Mouse (Mus musculus): ENCODE measurements at regions not wholly inside any gene's neighbourhood (a gene's known extent, or its start where the extent isn't known, plus 50 kb on each side); places are given as distances from the start of the nearest gene placed in this dataset.

DNA sequence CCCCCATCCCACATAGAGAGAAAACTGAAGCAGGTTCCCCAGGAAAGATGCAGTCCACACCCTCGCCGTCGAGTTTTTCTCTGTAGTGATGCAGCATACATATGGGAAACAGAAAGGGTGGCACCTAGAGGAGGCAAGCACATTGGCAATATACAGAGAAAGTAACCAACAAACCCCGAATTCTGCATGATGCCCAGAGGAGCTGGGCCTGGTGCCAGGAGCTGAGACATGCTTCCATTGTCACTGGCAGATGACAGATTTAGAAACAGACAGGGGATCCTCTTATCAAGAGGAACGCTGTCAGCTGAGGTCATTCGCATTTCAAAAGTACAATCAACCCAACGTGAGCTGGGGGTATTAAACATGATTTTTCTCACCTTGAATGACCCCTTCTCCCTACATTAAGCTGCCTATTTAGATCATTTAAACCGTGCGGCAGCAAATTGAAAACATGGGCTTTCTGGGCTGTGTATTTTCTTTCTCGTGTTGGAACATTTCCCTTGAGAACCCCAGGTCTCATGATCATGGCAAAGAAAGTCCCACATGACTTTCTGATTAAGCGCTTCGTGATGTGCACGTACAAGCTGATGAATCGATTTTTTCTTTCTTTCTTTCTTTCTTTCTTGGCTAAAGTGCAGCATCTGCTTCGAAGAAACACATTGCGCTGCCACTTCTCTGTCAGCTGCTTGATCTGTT lies 118.4 kb upstream of the Rnaseh2b start:
- Histone ChIP-seq H3K36me3 (ENCODE audit: insufficient read depth, low read length) (no peaks in the 10 kb centered on the region), H3K4me3 (ENCODE audit: low read depth, low read length) (no peak overlapping the region), H3K27me3 (ENCODE audit: insufficient read depth, low read length) (no peaks in the 10 kb centered on the region), H3K4me2 (ENCODE audit: low read depth, low read length, poor library complexity, severe bottlenecking) (no peak overlapping the region), H3K9me3 (ENCODE audit: low read length) (no peaks in the 10 kb centered on the region), H3K27ac (ENCODE audit: low read depth, low read length) (no peak overlapping the region), H3K4me1 (ENCODE audit: insufficient read depth, low read length) (no peaks in the 10 kb centered on the region), H3K9ac (replicated peaks; ENCODE audit: low read length, poor library complexity, severe bottlenecking) (no peak overlapping the region)
- peak; percentile 55 for TF ChIP-seq CTCF (IDR thresholded peaks at IDR 0.05)
- 32% methylated on average over 16 of the region's 16 CpGs for WGBS
- DNase-seq (ENCODE audit: low spot score) (peak; percentile 75), ATAC-seq (ENCODE audit: low FRiP score) (no peak)

DNA sequence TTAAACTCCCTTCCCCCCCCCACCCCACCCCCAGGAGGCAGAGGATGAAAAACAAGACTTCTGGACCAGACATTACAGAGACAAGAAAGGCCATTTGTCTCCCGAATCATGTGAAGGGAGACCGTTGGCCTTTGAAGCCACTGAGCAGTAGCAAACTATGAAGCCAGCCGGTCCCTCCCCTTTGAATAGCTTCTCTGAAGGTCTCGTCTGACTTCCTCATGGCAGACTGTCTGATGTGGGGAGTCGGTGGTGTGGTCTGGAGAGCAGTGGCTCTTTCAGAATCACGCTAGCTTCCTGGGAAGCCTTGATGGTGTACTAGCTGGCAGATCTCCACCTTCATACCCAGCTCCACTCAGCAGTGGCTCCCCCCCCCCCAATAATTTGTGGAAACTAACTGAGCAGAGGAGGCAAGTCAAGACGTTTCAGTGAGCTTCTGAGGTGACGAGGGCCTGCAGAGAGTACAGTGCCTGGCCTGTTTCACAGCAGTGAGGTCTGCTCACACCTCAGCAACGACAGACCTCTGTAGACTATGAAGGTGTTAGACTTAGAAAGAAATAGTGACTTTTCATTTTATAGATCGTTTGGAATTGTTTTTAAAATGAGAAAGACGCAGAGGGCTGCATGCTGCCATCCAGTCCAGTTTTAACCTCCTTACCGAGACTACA lies 116.9 kb upstream of the Rnaseh2b start:
- H3K9ac ChIP-seq (replicated peaks; ENCODE audit: low read length, poor library complexity, severe bottlenecking), result no peak overlapping the region
- H3K36me3 ChIP-seq (ENCODE audit: insufficient read depth, low read length), result no peaks in the 10 kb centered on the region
- no peak overlapping the region for H3K4me2 ChIP-seq (ENCODE audit: low read depth, low read length, poor library complexity, severe bottlenecking)
- WGBS, result 66% methylated on average over 12 of the region's 12 CpGs
- H3K9me3 ChIP-seq (ENCODE audit: low read length), result no peaks in the 10 kb centered on the region
- no peak for DNase-seq (ENCODE audit: low spot score)
- no peak overlapping the region for H3K4me3 ChIP-seq (ENCODE audit: low read depth, low read length)
- no peaks in the 10 kb centered on the region for H3K27me3 ChIP-seq (ENCODE audit: insufficient read depth, low read length)
- TF ChIP-seq CTCF (IDR thresholded peaks at IDR 0.05), result no peak
- H3K4me1 ChIP-seq (ENCODE audit: insufficient read depth, low read length), result no peaks in the 10 kb centered on the region
- H3K27ac ChIP-seq (ENCODE audit: low read depth, low read length), result no peak overlapping the region
- no peak for ATAC-seq (ENCODE audit: low FRiP score)

DNA sequence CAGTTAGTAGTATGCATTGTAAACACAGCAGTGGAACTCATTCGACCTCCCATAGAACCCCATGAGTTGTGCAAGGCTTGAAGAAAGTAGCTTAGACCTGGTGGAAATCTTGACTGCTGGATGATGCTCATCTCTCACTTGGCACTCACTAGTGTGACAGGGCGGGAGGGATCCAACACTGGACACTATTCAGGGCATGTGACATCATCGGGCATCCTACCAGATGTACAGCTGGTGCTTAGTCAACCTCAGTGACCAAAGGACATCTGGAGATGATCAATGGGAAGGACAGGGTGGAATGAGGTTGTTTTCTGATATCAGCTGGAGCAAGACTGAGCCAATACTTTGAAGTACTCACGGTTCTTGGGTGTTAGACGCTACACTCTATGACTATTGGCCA lies 114.9 kb upstream of the Rnaseh2b start:
- Histone ChIP-seq H3K4me3 (ENCODE audit: low read depth, low read length) (no peak overlapping the region), H3K9ac (replicated peaks; ENCODE audit: low read length, poor library complexity, severe bottlenecking) (no peak overlapping the region), H3K27me3 (ENCODE audit: insufficient read depth, low read length) (no peaks in the 10 kb centered on the region), H3K4me1 (ENCODE audit: insufficient read depth, low read length) (no peaks in the 10 kb centered on the region), H3K36me3 (ENCODE audit: insufficient read depth, low read length) (no peaks in the 10 kb centered on the region), H3K9me3 (ENCODE audit: low read length) (no peaks in the 10 kb centered on the region), H3K4me2 (ENCODE audit: low read depth, low read length, poor library complexity, severe bottlenecking) (no peak overlapping the region), H3K27ac (ENCODE audit: low read depth, low read length) (no peak overlapping the region)
- no peak for DNase-seq (ENCODE audit: low spot score)
- ATAC-seq (ENCODE audit: low FRiP score), result no peak
- 94% methylated on average over 5 of the region's 5 CpGs for WGBS
- TF ChIP-seq CTCF (IDR thresholded peaks at IDR 0.05), result no peak

DNA sequence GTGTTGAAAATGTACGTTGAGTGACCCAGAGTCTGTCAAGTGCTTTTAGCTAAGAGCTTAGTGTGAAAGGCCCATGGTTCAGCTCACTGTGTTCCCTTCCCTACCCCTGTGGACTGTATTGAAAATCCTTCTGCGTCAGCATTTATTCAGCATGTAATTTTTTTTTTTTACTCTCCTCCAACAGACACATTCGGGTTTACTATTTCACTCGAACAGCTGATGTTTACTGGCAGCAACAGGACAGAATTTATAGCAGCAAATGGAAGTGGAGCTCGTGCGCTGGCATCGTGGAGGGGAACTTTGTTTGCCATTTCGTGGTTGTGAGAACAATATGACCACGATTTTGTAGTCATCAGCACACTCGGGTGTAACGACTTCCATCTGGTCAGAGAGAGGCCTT lies 105.0 kb upstream of the Rnaseh2b start:
- DNase-seq (ENCODE audit: low spot score), result no peak
- H3K9me3 ChIP-seq (ENCODE audit: low read length), result no peaks in the 10 kb centered on the region
- H3K4me2 ChIP-seq (ENCODE audit: low read depth, low read length, poor library complexity, severe bottlenecking), result no peak overlapping the region
- no peak overlapping the region for H3K9ac ChIP-seq (replicated peaks; ENCODE audit: low read length, poor library complexity, severe bottlenecking)
- H3K36me3 ChIP-seq (ENCODE audit: insufficient read depth, low read length), result no peaks in the 10 kb centered on the region
- no peaks in the 10 kb centered on the region for H3K27me3 ChIP-seq (ENCODE audit: insufficient read depth, low read length)
- H3K4me3 ChIP-seq (ENCODE audit: low read depth, low read length), result no peak overlapping the region
- H3K27ac ChIP-seq (ENCODE audit: low read depth, low read length), result no peak overlapping the region
- WGBS, result 82% methylated on average over 11 of the region's 11 CpGs
- TF ChIP-seq CTCF (IDR thresholded peaks at IDR 0.05), result no peak
- no peaks in the 10 kb centered on the region for H3K4me1 ChIP-seq (ENCODE audit: insufficient read depth, low read length)
- ATAC-seq (ENCODE audit: low FRiP score), result no peak

GRCm38 (mm10) chr14:62188147-62188885 lies 104.1 kb upstream of the Rnaseh2b start:
- no peak for ATAC-seq (ENCODE audit: low FRiP score)
- no peak overlapping the region for H3K9ac ChIP-seq (replicated peaks; ENCODE audit: low read length, poor library complexity, severe bottlenecking)
- TF ChIP-seq CTCF (IDR thresholded peaks at IDR 0.05), result no peak
- no peak overlapping the region for H3K4me3 ChIP-seq (ENCODE audit: low read depth, low read length)
- no peak overlapping the region for H3K27ac ChIP-seq (ENCODE audit: low read depth, low read length)
- 66% methylated on average over 7 of the region's 7 CpGs for WGBS
- H3K4me1 ChIP-seq (ENCODE audit: insufficient read depth, low read length), result no peaks in the 10 kb centered on the region
- H3K36me3 ChIP-seq (ENCODE audit: insufficient read depth, low read length), result no peaks in the 10 kb centered on the region
- no peak overlapping the region for H3K4me2 ChIP-seq (ENCODE audit: low read depth, low read length, poor library complexity, severe bottlenecking)
- no peak for DNase-seq (ENCODE audit: low spot score)
- no peaks in the 10 kb centered on the region for H3K9me3 ChIP-seq (ENCODE audit: low read length)
- H3K27me3 ChIP-seq (ENCODE audit: insufficient read depth, low read length), result no peaks in the 10 kb centered on the region

DNA sequence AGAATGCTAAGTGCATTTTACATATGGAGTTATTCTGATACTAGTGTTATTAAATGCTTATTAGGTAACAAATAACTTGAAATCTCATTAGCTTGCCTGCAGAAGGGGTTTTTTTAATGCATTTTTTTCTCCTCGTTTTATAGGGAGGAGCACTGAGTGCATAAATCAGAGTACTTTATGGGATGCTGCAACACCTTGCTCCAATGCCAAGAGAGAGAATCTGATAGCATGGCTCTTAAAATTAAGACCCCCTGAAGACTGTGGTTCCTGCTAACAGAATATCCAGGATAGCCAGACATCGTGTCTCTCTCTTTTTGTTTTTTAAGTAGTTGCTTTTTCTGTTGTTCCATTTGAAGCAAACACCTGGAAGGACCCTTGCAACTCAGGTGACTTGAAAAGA lies 100.8 kb upstream of the Rnaseh2b start:
- DNase-seq (ENCODE audit: low spot score), result no peak
- Histone ChIP-seq H3K27ac (ENCODE audit: low read depth, low read length) (no peak overlapping the region), H3K9me3 (ENCODE audit: low read length) (no peaks in the 10 kb centered on the region), H3K4me3 (ENCODE audit: low read depth, low read length) (no peak overlapping the region), H3K36me3 (ENCODE audit: insufficient read depth, low read length) (no peaks in the 10 kb centered on the region), H3K4me2 (ENCODE audit: low read depth, low read length, poor library complexity, severe bottlenecking) (no peak overlapping the region), H3K9ac (replicated peaks; ENCODE audit: low read length, poor library complexity, severe bottlenecking) (no peak overlapping the region), H3K27me3 (ENCODE audit: insufficient read depth, low read length) (no peaks in the 10 kb centered on the region), H3K4me1 (ENCODE audit: insufficient read depth, low read length) (no peaks in the 10 kb centered on the region)
- 90% methylated on average over 2 of the region's 2 CpGs for WGBS
- TF ChIP-seq CTCF (IDR thresholded peaks at IDR 0.05), result no peak
- no peak for ATAC-seq (ENCODE audit: low FRiP score)
